19 mouse cellular contexts compared by ENCODE assay signal in genomic region chr11:63021141-63021806, GRCm38 (mm10). TPM values are rescaled to one million over a fixed set of nuclear protein-coding genes. Genes with fewer than 3 reads are reported as not detected.
A peak's percentile ranks its signal among the peaks of the same experiment; 100 is the strongest.
DNase-seq lines count a peak whose midpoint lies in the region; ATAC-seq and TF ChIP-seq lines count a peak whose summit lies in the region.
"Had no signal": no experiment of that assay in that cellular context is flagged by ENCODE, and none has a peak within 500 bp of the region (broad histone marks: within the 10 kb centered on the region; RNA-seq: fewer than 3 reads in every experiment).

No protein-coding gene starts in this region.

- no peak overlapping the region for H3K4me3 ChIP-seq in gastrocnemius, adult 2 months
- H3K4me3 ChIP-seq in midbrain, embryonic 10.5 days = no peak overlapping the region
- no peak overlapping the region for H3K4me3 ChIP-seq in midbrain, embryonic 13.5 days (replicated peaks)
- H3K4me3 ChIP-seq in myocyte = no peak overlapping the region
- no peak overlapping the region for H3K4me3 ChIP-seq in heart, embryonic 12.5 days
- H3K4me3 ChIP-seq: liver, embryonic 12.5 days; midbrain, embryonic 15.5 days had no signal

- WGBS in midbrain, embryonic 10.5 days = 77% methylated on average over 5 of the region's 5 CpGs
- 86% methylated on average over 5 of the region's 5 CpGs for WGBS in midbrain, embryonic 13.5 days
- WGBS in heart, embryonic 12.5 days = 62% methylated on average over 5 of the region's 5 CpGs

- intact Hi-C loops in gastrocnemius, adult 2 months (cut with DNase I) = no loop called here

- TF ChIP-seq CTCF in gastrocnemius, adult 2 months (IDR thresholded peaks at IDR 0.05) = no peak

- no peak for DNase-seq in gastrocnemius, adult 2 months
- DNase-seq in gastrocnemius, adult 8-10 months (ENCODE audit: low spot score in 2 of 2) = no peak
- no peak for DNase-seq in midbrain, embryonic 10.5 days (ENCODE audit: low spot score)
- peak; percentile 12 for DNase-seq in embryo, embryonic 9.5 days (ENCODE audit: extremely low spot score)
- no peak for DNase-seq in frontal cortex, postnatal 10 days (ENCODE audit: low spot score in 2 of 2)
- DNase-seq: cerebellum, adult 2 months; thymus, postnatal 4 days had no signal

- no peak overlapping the region for H3ac ChIP-seq in myocyte (ENCODE audit: control insufficient read depth, insufficient read length)

- ATAC-seq in midbrain, embryonic 13.5 days = no peak
- no peak for ATAC-seq in heart, embryonic 12.5 days (ENCODE audit: insufficient number of reproducible peaks, low FRiP score)
- ATAC-seq: inflammation-experienced regulatory T-cells, adult 6 months; liver, embryonic 12.5 days; midbrain, embryonic 15.5 days had no signal

- H3K9me3 ChIP-seq in midbrain, embryonic 10.5 days (replicated peaks) = no peaks in the 10 kb centered on the region
- H3K9me3 ChIP-seq in midbrain, embryonic 13.5 days = no peaks in the 10 kb centered on the region
- no peaks in the 10 kb centered on the region for H3K9me3 ChIP-seq in heart, embryonic 12.5 days (replicated peaks)
- H3K9me3 ChIP-seq: liver, embryonic 12.5 days; midbrain, embryonic 15.5 days had no signal

- peaks cover 32% of the 10 kb centered on the region for H3K4me1 ChIP-seq in midbrain, embryonic 10.5 days
- H3K4me1 ChIP-seq in midbrain, embryonic 13.5 days (replicated peaks) = peaks cover 22% of the 10 kb centered on the region
- peaks cover 13% of the 10 kb centered on the region for H3K4me1 ChIP-seq in heart, embryonic 12.5 days (replicated peaks)
- H3K4me1 ChIP-seq: liver, embryonic 12.5 days had no signal

- no peaks in the 10 kb centered on the region for H3K27me3 ChIP-seq in midbrain, embryonic 10.5 days (ENCODE audit: low read depth, poor library complexity, severe bottlenecking)
- no peaks in the 10 kb centered on the region for H3K27me3 ChIP-seq in midbrain, embryonic 13.5 days
- H3K27me3 ChIP-seq in myocyte (ENCODE audit: control insufficient read depth, insufficient read depth, insufficient read length) = no peaks in the 10 kb centered on the region
- no peaks in the 10 kb centered on the region for H3K27me3 ChIP-seq in heart, embryonic 12.5 days (replicated peaks)
- H3K27me3 ChIP-seq: liver, embryonic 12.5 days; midbrain, embryonic 15.5 days had no signal

- peak overlapping the region; percentile 28 for H3K27ac ChIP-seq in gastrocnemius, adult 2 months
- H3K27ac ChIP-seq in midbrain, embryonic 10.5 days (replicated peaks) = 0 out of 2 replicates have a peak overlapping the region, but pooled peaks have one; percentile 33
- H3K27ac ChIP-seq in midbrain, embryonic 13.5 days = no peak overlapping the region
- no peak overlapping the region for H3K27ac ChIP-seq in heart, embryonic 12.5 days (ENCODE audit: poor library complexity, severe bottlenecking)
- H3K27ac ChIP-seq: liver, embryonic 12.5 days; midbrain, embryonic 15.5 days had no signal

- TF ChIP-seq POLR2A in myocyte (IDR thresholded peaks at IDR 0.05; ENCODE audit: insufficient read length, low read depth) = no peak

- no peak overlapping the region for H3K4me2 ChIP-seq in midbrain, embryonic 13.5 days (replicated peaks)
- no peak overlapping the region for H3K4me2 ChIP-seq in myocyte (ENCODE audit: low read depth)
- no peak overlapping the region for H3K4me2 ChIP-seq in heart, embryonic 12.5 days
- H3K4me2 ChIP-seq: liver, embryonic 12.5 days; midbrain, embryonic 15.5 days had no signal

- no peaks in the 10 kb centered on the region for H3K79me2 ChIP-seq in myocyte (ENCODE audit: control insufficient read depth, insufficient read depth)

- no peaks in the 10 kb centered on the region for H3K36me3 ChIP-seq in midbrain, embryonic 10.5 days
- no peaks in the 10 kb centered on the region for H3K36me3 ChIP-seq in midbrain, embryonic 13.5 days
- no peaks in the 10 kb centered on the region for H3K36me3 ChIP-seq in myocyte (ENCODE audit: control insufficient read depth, insufficient read depth)
- no peaks in the 10 kb centered on the region for H3K36me3 ChIP-seq in heart, embryonic 12.5 days
- H3K36me3 ChIP-seq: liver, embryonic 12.5 days; midbrain, embryonic 15.5 days had no signal

- no peak overlapping the region for H3K9ac ChIP-seq in midbrain, embryonic 13.5 days (replicated peaks)
- H3K9ac ChIP-seq in heart, embryonic 12.5 days = no peak overlapping the region
- H3K9ac ChIP-seq: liver, embryonic 12.5 days; midbrain, embryonic 15.5 days had no signal

TF ChIP-seq in myocyte, 11 proteins besides CTCF, POLR2A, EP300 and RAD21:
- TF ChIP-seq E2F4 (IDR thresholded peaks at IDR 0.05; ENCODE audit: insufficient read depth) = no peak
- no peak for TF ChIP-seq TCF12 (IDR thresholded peaks at IDR 0.05; ENCODE audit: insufficient read depth, poor library complexity, severe bottlenecking)
- TF ChIP-seq REST (IDR thresholded peaks at IDR 0.05; ENCODE audit: insufficient read depth, insufficient read length) = no peak
- TF ChIP-seq SRF (IDR thresholded peaks at IDR 0.05; ENCODE audit: control insufficient read depth, insufficient read length, low read depth) = no peak
- no peak for TF ChIP-seq MYOG (IDR thresholded peaks at IDR 0.05; ENCODE audit: control insufficient read depth in 1 of 3, insufficient read depth in 1 of 3, insufficient read length in 2 of 3, low read depth in 2 of 3)
- peak in 2 of 3 experiments; percentile 21 to 33 for TF ChIP-seq MYOD1 (IDR thresholded peaks at IDR 0.05; ENCODE audit: control insufficient read depth in 1 of 3, insufficient read length in 2 of 3, low read depth in 2 of 3)

RNA-seq across cellular contexts. Expression of gene Tekt3, which starts 40.2 kb away (rescaled TPM):
- not detected for total RNA-seq in gastrocnemius, adult 2 months (2021)
- not detected for total RNA-seq in gastrocnemius, adult 8-10 months (2022)
- polyA plus RNA-seq in midbrain, embryonic 10.5 days (2016; fragmentation: Nextera tagmentation; extraction: Ambion mirVana) = not detected in 2 replicates
- polyA plus RNA-seq in midbrain, embryonic 13.5 days (2015; fragmentation: Nextera tagmentation; extraction: Ambion mirVana) = not detected in 2 replicates
- not detected for polyA plus RNA-seq in myocyte (2012; fragmentation: generic; extraction: Trizol)
- not detected in 2 replicates for polyA plus RNA-seq in heart, embryonic 12.5 days (2016; fragmentation: Nextera tagmentation; extraction: Ambion mirVana)
- total RNA-seq: granulocyte monocyte progenitor cell, adult 5-6 weeks; left cerebral cortex, postnatal 10 days had no signal
- polyA plus RNA-seq: cerebellum, adult 2 months; cortical plate, adult 2 months; heart, embryonic 16.5 days; inflammation-experienced regulatory T-cells, adult 6 months; kidney, embryonic 16.5 days; liver, embryonic 12.5 days; midbrain, embryonic 15.5 days; stomach, embryonic 16.5 days had no signal

Comparison
In these comparisons a context has a peak if more than half of its experiments do, and no peak if none do; other contexts are left out.
1. H3K27ac ChIP-seq: peak in gastrocnemius, adult 2 months (single experiment) and midbrain, embryonic 10.5 days (single experiment); none in midbrain, embryonic 13.5 days (single experiment) and heart, embryonic 12.5 days (single experiment).